Mouse (Mus musculus) hindbrain, embryonic 16.5 days (tissue): Measurements from ENCODE around the gene Tunar. TPM values are rescaled to one million over a fixed set of nuclear protein-coding genes. Genes with fewer than 3 reads are reported as not detected.
A peak's percentile ranks its signal among the peaks of the same experiment; 100 is the strongest.

Experiments used
- ATAC-seq: fragments of 200-750 bp; cut with Nextera tagmentation; 2 replicates; pipeline ENCODE4 v1.8.0; 2017; ENCODE audit warnings: moderate TSS enrichment, moderate library complexity
- H3K27ac ChIP-seq: fragments of 300-500 bp; sonication (generic); 2 replicates; pipeline ENCODE4 v1.5.1; 2014; ENCODE audit warnings: low read depth, mild to moderate bottlenecking, control low read depth, low read length, moderate library complexity
- H3K27me3 ChIP-seq: fragments of 300-500 bp; sonication (generic); replicated peaks from 2 replicates; pipeline ENCODE4 v1.6.1; 2014; ENCODE audit warnings: low read length; ENCODE audit not compliant: control insufficient read depth, insufficient read depth
- H3K36me3 ChIP-seq: fragments of 300-500 bp; sonication (generic); 2 replicates; pipeline ENCODE4 v1.6.1; 2014; ENCODE audit warnings: mild to moderate bottlenecking, low read length, moderate library complexity, mixed read lengths; ENCODE audit not compliant: control insufficient read depth, insufficient read depth
- H3K4me1 ChIP-seq: fragments of 300-500 bp; sonication (generic); 2 replicates; pipeline ENCODE4 v1.6.1; 2014; ENCODE audit warnings: low read depth, low read length; ENCODE audit not compliant: control insufficient read depth, insufficient read depth
- H3K4me2 ChIP-seq: fragments of 300-500 bp; sonication (generic); 2 replicates; pipeline ENCODE4 v1.6.1; 2014; ENCODE audit warnings: mild to moderate bottlenecking, low read length, control low read depth, moderate library complexity
- H3K4me3 ChIP-seq: fragments of 300-500 bp; sonication (generic); 2 replicates; pipeline ENCODE4 v1.5.1; 2014; ENCODE audit warnings: mild to moderate bottlenecking, low read length, control low read depth, moderate library complexity
- H3K9ac ChIP-seq: fragments of 300-500 bp; sonication (generic); 2 replicates; pipeline ENCODE4 v1.6.1; 2014; ENCODE audit warnings: low read depth, mild to moderate bottlenecking, control low read depth, low read length, moderate library complexity
- H3K9me3 ChIP-seq: fragments of 300-500 bp; sonication (generic); 2 replicates; pipeline ENCODE4 v1.6.1; 2014; ENCODE audit warnings: mild to moderate bottlenecking, low read length, moderate library complexity; ENCODE audit not compliant: control insufficient read depth
- WGBS: fragments of 180-500 bp; shearing (Covaris S2); extraction: QIAGEN DNeasy Blood & Tissue Kit; methylation state at CpG from one replicate; pipeline ENCODE4 v1.1.7; 2014; 5-methylcytosine and 5-hydroxymethylcytosine counted together
- polyA plus RNA-seq: library from polyadenylated mRNA; unstranded; fragments of >200 nt; fragmentation: Nextera tagmentation; extraction: Ambion mirVana; gene quantifications from 2 replicates; pipeline ENCODE4 v1.2.1, GENCODE M21; 2015

Tunar gene
- polyA plus RNA-seq, 1 experiment from 2014 or later: 26.3 TPM

- Histone ChIP-seq H3K9ac (no peak overlapping the region), H3K9me3 (no peaks in the 10 kb centered on the region), H3K4me1 (peaks cover 7% of the 10 kb centered on the region), H3K27ac (no peak overlapping the region), H3K36me3 (no peaks in the 10 kb centered on the region), H3K4me3 (no peak overlapping the region), H3K4me2 (no peak overlapping the region), H3K27me3 (no peaks in the 10 kb centered on the region)
- WGBS: 60% methylated on average over 8 of the region's 8 CpGs
- ATAC-seq: no peak
These were observed 40.9 kb downstream of the Tunar start for GRCm38 (mm10) chr12:105374564-105374963.

- H3K9me3 ChIP-seq: no peaks in the 10 kb centered on the region
- 62% methylated on average over 12 of the region's 12 CpGs for WGBS
These were observed 43.3 kb downstream of the Tunar start for GRCm38 (mm10) chr12:105376976-105377375.

GRCm38 (mm10) chr12:105382733-105383132 lies 49.1 kb downstream of the Tunar start:
- H3K27ac ChIP-seq: no peak overlapping the region
- ATAC-seq: peak; percentile 26; the same call in 1 of the 2 replicates
- no peaks in the 10 kb centered on the region for H3K9me3 ChIP-seq
- no peaks in the 10 kb centered on the region; the same call in 1 of the 2 replicates for H3K4me1 ChIP-seq
- H3K4me2 ChIP-seq: no peak overlapping the region
- no peaks in the 10 kb centered on the region for H3K27me3 ChIP-seq
- no peak overlapping the region for H3K9ac ChIP-seq
- no peak overlapping the region for H3K4me3 ChIP-seq
- H3K36me3 ChIP-seq: peaks cover 5% of the 10 kb centered on the region; the same call in 1 of the 2 replicates
- 64% methylated on average over 7 of the region's 7 CpGs for WGBS

More at GRCm38 (mm10) chr12:105376976-105377375, 43.3 kb downstream of the Tunar start:
- Histone ChIP-seq H3K27ac (no peak overlapping the region), H3K27me3 (no peaks in the 10 kb centered on the region), H3K4me2 (no peak overlapping the region), H3K4me3 (no peak overlapping the region), H3K36me3 (peaks cover 5% of the 10 kb centered on the region; the same call in 1 of the 2 replicates), H3K9ac (no peak overlapping the region), H3K4me1 (peaks cover 7% of the 10 kb centered on the region)
- ATAC-seq: no peak

DNA sequence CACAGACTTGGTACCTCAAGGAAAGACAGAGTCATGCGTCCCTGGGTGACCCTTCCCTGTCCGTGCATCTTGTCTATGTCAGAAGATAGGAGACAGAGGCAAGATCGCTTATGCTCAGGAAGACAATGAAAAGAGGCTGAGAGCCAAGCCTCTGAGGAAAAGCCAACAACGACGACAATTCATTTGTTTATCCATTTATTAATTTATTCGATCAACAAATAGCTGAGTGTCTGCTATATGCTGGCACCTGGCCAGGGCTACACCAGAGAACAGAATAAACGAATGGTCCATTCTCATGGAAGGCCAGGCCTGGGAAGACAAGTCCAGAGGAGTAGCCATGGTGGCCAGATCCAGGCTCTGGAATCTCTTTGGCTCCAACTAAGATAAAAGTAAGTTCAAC lies 61.0 kb downstream of the Tunar start:
- Histone ChIP-seq H3K36me3 (no peaks in the 10 kb centered on the region), H3K4me3 (no peak overlapping the region), H3K9me3 (no peaks in the 10 kb centered on the region), H3K4me1 (peaks cover 2% of the 10 kb centered on the region), H3K4me2 (no peak overlapping the region), H3K9ac (no peak overlapping the region), H3K27ac (no peak overlapping the region), H3K27me3 (no peaks in the 10 kb centered on the region)
- no peak for ATAC-seq
- WGBS: 53% methylated on average over 7 of the region's 7 CpGs

DNA sequence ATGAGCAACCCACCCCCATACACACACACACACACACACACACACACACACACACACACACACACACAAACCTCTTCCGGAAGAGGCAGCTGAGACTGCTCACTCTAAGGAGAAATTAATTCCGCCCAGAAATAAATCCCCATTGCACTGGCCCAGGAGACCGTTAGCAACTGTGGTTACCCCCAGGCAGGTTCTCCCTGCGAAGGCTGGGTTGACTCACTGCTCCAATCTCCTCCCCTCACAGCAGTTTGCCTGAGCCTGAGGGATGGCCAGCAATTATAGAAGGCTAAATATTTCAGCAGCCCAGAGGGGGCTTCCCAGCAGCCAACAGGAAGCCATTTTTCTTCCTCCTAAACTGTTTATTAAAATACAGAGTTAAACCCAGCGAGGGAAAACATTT lies 64.5 kb downstream of the Tunar start:
- no peaks in the 10 kb centered on the region for H3K36me3 ChIP-seq
- no peak overlapping the region for H3K4me3 ChIP-seq
- H3K9ac ChIP-seq: no peak overlapping the region
- H3K9me3 ChIP-seq: no peaks in the 10 kb centered on the region
- WGBS: 23% methylated on average over 5 of the region's 5 CpGs
- H3K4me1 ChIP-seq: peaks cover 2% of the 10 kb centered on the region
- no peak overlapping the region for H3K27ac ChIP-seq
- ATAC-seq: peak; percentile 77
- no peak overlapping the region for H3K4me2 ChIP-seq
- H3K27me3 ChIP-seq: no peaks in the 10 kb centered on the region

- Histone ChIP-seq H3K4me3 (no peak overlapping the region), H3K9ac (no peak overlapping the region), H3K4me1 (no peaks in the 10 kb centered on the region), H3K27ac (no peak overlapping the region), H3K4me2 (no peak overlapping the region), H3K27me3 (no peaks in the 10 kb centered on the region), H3K9me3 (no peaks in the 10 kb centered on the region), H3K36me3 (no peaks in the 10 kb centered on the region)
- peak; percentile 48; the same call in 1 of the 2 replicates for ATAC-seq
- 45% methylated on average over 5 of the region's 5 CpGs for WGBS
These were observed 70.1 kb downstream of the Tunar start for GRCm38 (mm10) chr12:105403742-105404141.

GRCm38 (mm10) chr12:105406008-105406407 lies 72.3 kb downstream of the Tunar start:
- WGBS: 77% methylated on average over 6 of the region's 6 CpGs
- Histone ChIP-seq H3K27me3 (no peaks in the 10 kb centered on the region), H3K4me1 (no peaks in the 10 kb centered on the region), H3K9ac (no peak overlapping the region), H3K36me3 (no peaks in the 10 kb centered on the region), H3K27ac (no peak overlapping the region), H3K4me3 (no peak overlapping the region), H3K9me3 (0 out of 2 replicates have a peak, but pooled peaks cover 2% of the 10 kb centered on the region), H3K4me2 (no peak overlapping the region)
- no peak for ATAC-seq

GRCm38 (mm10) chr12:105413909-105414308 lies 80.2 kb downstream of the Tunar start:
- WGBS: 66% methylated on average over 8 of the region's 8 CpGs
- Histone ChIP-seq H3K4me2 (no peak overlapping the region), H3K27ac (no peak overlapping the region), H3K36me3 (no peaks in the 10 kb centered on the region), H3K4me3 (no peak overlapping the region), H3K9ac (no peak overlapping the region), H3K27me3 (no peaks in the 10 kb centered on the region), H3K4me1 (peaks cover 3% of the 10 kb centered on the region; the same call in 1 of the 2 replicates), H3K9me3 (0 out of 2 replicates have a peak, but pooled peaks cover 2% of the 10 kb centered on the region)
- no peak for ATAC-seq

GRCm38 (mm10) chr12:105420476-105420875 lies 86.8 kb downstream of the Tunar start:
- WGBS: 57% methylated on average over 6 of the region's 6 CpGs
- Histone ChIP-seq H3K27ac (no peak overlapping the region), H3K4me1 (no peaks in the 10 kb centered on the region), H3K36me3 (no peaks in the 10 kb centered on the region), H3K4me3 (no peak overlapping the region), H3K4me2 (no peak overlapping the region), H3K27me3 (no peaks in the 10 kb centered on the region), H3K9me3 (no peaks in the 10 kb centered on the region), H3K9ac (no peak overlapping the region)
- ATAC-seq: no peak
